Mouse (Mus musculus) olfactory bulb, adult 2 months (tissue): ENCODE data around the gene AF366264. TPM values are rescaled to one million over a fixed set of nuclear protein-coding genes. Genes with fewer than 3 reads are reported as not detected.
"Not testable (repeated sequence)": the region's sequence is repeated elsewhere in the genome, so short reads cannot be mapped to it uniquely, and the experiment has no call there.

Experiments
- H3K27ac ChIP-seq: fragments of 200-500 bp; 2 replicates; pipeline ENCODE4 v1.5.1; 2012; ENCODE audit warnings: low read depth, low read length; ENCODE audit not compliant: insufficient read depth
- H3K4me1 ChIP-seq: fragments of 200-500 bp; 2 replicates; pipeline ENCODE4 v1.6.1; 2012; ENCODE audit warnings: low read length; ENCODE audit not compliant: control insufficient read depth, insufficient read depth
- H3K4me3 ChIP-seq: fragments of 200-500 bp; 2 replicates; pipeline ENCODE4 v1.5.1; 2012; ENCODE audit warnings: mild to moderate bottlenecking, low read depth, low read length, moderate library complexity; ENCODE audit not compliant: insufficient read depth
- CTCF ChIP-seq: fragments of 200-500 bp; IDR thresholded peaks from 2 replicates; pipeline ENCODE4 v1.5.1; 2012; ENCODE audit warnings: low read depth, mild to moderate bottlenecking, low read length, moderate library complexity; ENCODE audit not compliant: insufficient read depth
- POLR2A ChIP-seq: fragments of 200-500 bp; IDR thresholded peaks from 2 replicates; pipeline ENCODE4 v1.6.1; 2012; ENCODE audit warnings: mild to moderate bottlenecking, low read depth, low read length, moderate library complexity; ENCODE audit not compliant: insufficient read depth
- WGBS: fragments of 180-500 bp; shearing (Covaris S2); methylation state at CpG from one replicate; pipeline ENCODE4 v1.1.7; 2018; 5-methylcytosine and 5-hydroxymethylcytosine counted together
- polyA plus RNA-seq: library from polyadenylated mRNA; stranded (reverse); fragments of >200 nt; gene quantifications from 2 replicates; pipeline ENCODE4 v1.2.4, GENCODE M21; 2012; ENCODE audit warnings: low replicate concordance; ENCODE audit not compliant: missing spikeins, insufficient read depth, insufficient read length

AF366264 gene
- not detected in 2 replicates for polyA plus RNA-seq

GRCm38 (mm10) chr8:13838289-13838688, at the start of gene AF366264:
AF366264 (minus strand) TSS chr8:13838389.
- H3K4me1 ChIP-seq, H3K27ac ChIP-seq, H3K4me3 ChIP-seq: not testable (repeated sequence)
- WGBS: 85% methylated on average over 5 of the region's 5 CpGs

DNA sequence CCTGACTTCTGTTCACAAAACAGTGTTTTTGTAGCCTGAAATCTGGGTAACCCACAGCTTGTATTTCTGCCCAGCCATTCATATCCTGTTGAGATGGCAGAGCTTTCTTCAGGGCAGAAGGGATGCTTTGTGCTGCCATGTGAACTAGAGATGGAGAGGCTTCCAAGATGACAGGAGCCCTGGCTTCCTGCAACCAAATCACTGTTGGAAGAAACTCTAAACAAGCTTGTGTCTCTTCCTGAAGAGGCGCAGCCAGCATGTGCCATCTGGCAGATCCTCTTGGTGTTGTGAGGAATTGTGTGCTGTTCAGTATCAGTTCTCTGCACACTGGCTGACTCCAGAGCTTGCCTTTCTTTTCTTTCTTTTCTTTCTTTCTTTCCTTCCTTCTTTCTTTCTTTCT, 5.1 kb upstream of the AF366264 start:
- 77% methylated on average over 1 of the region's 1 CpGs for WGBS
- H3K4me3 ChIP-seq, H3K27ac ChIP-seq, H3K4me1 ChIP-seq: not testable (repeated sequence)

- Histone ChIP-seq H3K27ac (no peak overlapping the region), H3K4me3 (no peak overlapping the region), H3K4me1 (no peaks in the 10 kb centered on the region)
- 81% methylated on average over 7 of the region's 7 CpGs for WGBS
- TF ChIP-seq CTCF (no peak), POLR2A (no peak)
These were observed 9.5 kb downstream of the AF366264 start for GRCm38 (mm10) chr8:13828598-13829172.

DNA sequence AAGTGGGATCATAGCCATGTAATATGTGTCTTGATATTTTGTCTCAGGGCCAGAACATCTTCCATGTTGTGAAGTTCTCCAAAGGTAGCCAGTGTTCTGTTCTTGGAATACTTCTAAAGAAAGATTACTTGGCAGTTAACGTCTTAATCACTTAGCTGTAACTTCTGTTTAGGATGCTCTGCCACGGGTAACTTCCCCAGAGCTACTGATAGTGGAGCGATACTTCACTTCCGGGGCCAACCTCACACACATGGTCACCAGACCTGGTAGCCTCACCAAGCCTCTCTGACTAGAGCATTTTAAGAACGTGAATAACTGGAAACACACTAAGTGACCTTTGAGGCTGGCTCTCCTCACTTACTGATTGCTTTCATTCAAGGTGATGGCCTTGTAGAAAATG, 38.6 kb downstream of the AF366264 start:
- TF ChIP-seq POLR2A (no peak), CTCF (no peak)
- Histone ChIP-seq H3K4me3 (no peak overlapping the region), H3K27ac (no peak overlapping the region), H3K4me1 (no peaks in the 10 kb centered on the region)
- 96% methylated on average over 5 of the region's 5 CpGs for WGBS

GRCm38 (mm10) chr8:13797676-13798075, 40.5 kb downstream of the AF366264 start:
- H3K27ac ChIP-seq: no peak overlapping the region
- H3K4me1 ChIP-seq: no peaks in the 10 kb centered on the region
- TF ChIP-seq CTCF (no peak), POLR2A (no peak)
- H3K4me3 ChIP-seq: no peak overlapping the region
- WGBS: 95% methylated on average over 5 of the region's 5 CpGs

- no peak overlapping the region for H3K4me3 ChIP-seq
- 93% methylated on average over 11 of the region's 11 CpGs for WGBS
- H3K4me1 ChIP-seq: 0 out of 2 replicates have a peak, but pooled peaks cover 3% of the 10 kb centered on the region
- H3K27ac ChIP-seq: no peak overlapping the region
- TF ChIP-seq CTCF (no peak), POLR2A (no peak)
These were observed 44.5 kb downstream of the AF366264 start for GRCm38 (mm10) chr8:13793746-13794101.

DNA sequence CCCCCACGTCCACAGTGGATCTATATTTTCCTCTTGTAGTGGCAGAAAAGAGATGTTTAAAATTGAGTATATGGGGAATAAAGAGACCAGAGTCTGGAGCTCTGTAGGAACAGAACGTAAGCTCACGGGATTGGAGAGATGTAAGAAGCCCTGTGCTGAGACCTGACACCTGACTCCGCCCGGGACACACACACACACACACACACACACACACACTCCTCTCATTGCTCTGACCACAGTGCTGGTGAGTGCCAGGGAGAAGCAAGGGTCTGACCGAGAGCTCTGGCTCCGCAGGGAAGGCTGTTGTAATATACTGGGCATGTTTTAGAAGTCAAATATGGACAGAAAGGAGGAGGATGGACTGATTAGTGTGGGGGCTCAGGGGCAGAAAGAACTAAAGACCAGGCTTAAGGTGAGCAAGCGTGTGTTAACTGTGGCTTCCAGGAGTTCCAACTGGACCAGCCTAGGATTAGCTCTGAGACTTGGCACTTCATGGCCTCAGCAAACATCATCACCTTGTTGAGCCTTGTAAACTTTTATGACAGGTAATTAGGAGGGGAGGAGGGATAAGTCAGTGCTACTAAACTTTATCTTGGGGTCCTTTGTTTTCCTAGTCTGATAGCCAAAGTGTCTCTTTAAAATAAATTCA, 45.0 kb downstream of the AF366264 start:
- Histone ChIP-seq H3K27ac (no peak overlapping the region), H3K4me3 (no peak overlapping the region), H3K4me1 (0 out of 2 replicates have a peak, but pooled peaks cover 3% of the 10 kb centered on the region)
- WGBS: 93% methylated on average over 8 of the region's 8 CpGs
- TF ChIP-seq POLR2A (no peak), CTCF (no peak)

GRCm38 (mm10) chr8:13789606-13790005, 48.6 kb downstream of the AF366264 start:
- no peak overlapping the region for H3K4me3 ChIP-seq
- no peak for TF ChIP-seq POLR2A
- TF ChIP-seq CTCF: no peak
- H3K4me1 ChIP-seq: peaks cover 7% of the 10 kb centered on the region
- 96% methylated on average over 8 of the region's 8 CpGs for WGBS
- no peak overlapping the region for H3K27ac ChIP-seq

- Histone ChIP-seq H3K27ac (peak overlapping the region; percentile 98), H3K4me3 (peak overlapping the region; percentile 82), H3K4me1 (peaks cover 7% of the 10 kb centered on the region)
- under 1% methylated on average over 47 of the region's 47 CpGs for whole genome bisulfite sequencing
- TF ChIP-seq POLR2A (peak; percentile 98), CTCF (peak; percentile 85)
These were observed 52.4 kb downstream of the AF366264 start for GRCm38 (mm10) chr8:13785764-13786299.
